Mouse (Mus musculus): ENCODE data around the gene Nyx. TPM values are rescaled to one million over a fixed set of nuclear protein-coding genes. Genes with fewer than 3 reads are reported as not detected.
A peak's percentile ranks its signal among the peaks of the same experiment; 100 is the strongest.

The Nyx gene
- polyA plus RNA-seq, 1 experiment from 2014 or later = 0.03 TPM

DNA sequence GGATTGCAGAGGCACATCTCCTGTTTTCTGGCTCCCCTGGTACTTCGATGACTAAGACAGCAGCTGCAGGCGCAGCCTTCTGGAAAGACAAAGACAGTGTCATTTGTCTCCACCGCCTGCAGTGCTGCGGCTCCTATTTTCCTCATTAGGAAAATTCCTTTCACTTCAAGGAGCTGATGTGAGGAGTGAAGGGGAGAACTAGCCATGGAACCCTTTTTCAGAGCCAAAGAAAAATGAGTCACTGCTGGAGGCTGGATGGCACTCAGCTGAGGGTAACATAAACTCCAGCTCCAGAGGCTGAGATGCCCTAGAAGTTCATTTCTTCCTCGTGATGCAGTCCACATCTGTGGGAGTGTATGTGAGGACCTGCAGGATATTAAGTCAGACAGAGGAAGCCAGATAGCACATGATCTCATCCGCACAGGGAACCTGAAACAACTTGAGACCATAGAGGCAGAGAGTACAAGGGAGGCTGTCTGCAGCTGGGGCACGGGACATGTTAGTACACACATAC lies 37.0 kb downstream of the Nyx start:
- H3K4me1 ChIP-seq (ENCODE audit: control insufficient read depth, insufficient read depth, low read length) = no peaks in the 10 kb centered on the region
- 49% methylated on average over 7 of the region's 7 CpGs for WGBS
- no peak overlapping the region for H3K4me2 ChIP-seq (ENCODE audit: low read depth, low read length)
- H3K4me3 ChIP-seq (ENCODE audit: low read depth, low read length) = no peak overlapping the region
- ATAC-seq (ENCODE audit: low read depth) (no peak), DNase-seq (ENCODE audit: low spot score) (no peak)
- no peaks in the 10 kb centered on the region for H3K9me3 ChIP-seq (ENCODE audit: control insufficient read depth, low read length)
- H3K27me3 ChIP-seq (replicated peaks; ENCODE audit: control insufficient read depth, insufficient read depth, low read length) = no peaks in the 10 kb centered on the region; the same call in 1 of the 2 replicates
- H3K36me3 ChIP-seq (ENCODE audit: control insufficient read depth, insufficient read depth, low read length) = no peaks in the 10 kb centered on the region
- no peak overlapping the region for H3K9ac ChIP-seq (ENCODE audit: low read depth, low read length)
- no peak overlapping the region for H3K27ac ChIP-seq (replicated peaks; ENCODE audit: low read depth, low read length)

DNA sequence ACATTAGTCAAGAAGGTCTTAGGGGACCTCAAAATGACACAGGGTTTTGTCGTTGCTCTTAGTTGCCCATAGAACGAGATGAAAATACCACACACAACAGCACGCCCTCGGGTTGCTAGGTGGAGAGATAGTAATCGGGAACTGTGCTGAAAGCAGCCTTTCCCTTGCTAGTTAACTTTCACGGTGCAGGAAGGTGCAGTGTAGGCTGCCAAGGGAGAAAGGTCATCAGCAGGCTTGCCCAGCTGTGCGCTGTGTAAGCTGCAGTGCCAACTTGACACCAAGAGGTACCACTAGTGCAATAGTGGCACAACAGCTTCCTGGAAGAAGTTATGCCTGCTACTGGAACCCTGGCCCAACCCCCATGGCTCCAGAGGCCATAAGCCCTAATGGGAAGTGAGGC lies 38.5 kb downstream of the Nyx start:
- no peaks in the 10 kb centered on the region for H3K9me3 ChIP-seq (ENCODE audit: control insufficient read depth, low read length)
- H3K4me1 ChIP-seq (ENCODE audit: control insufficient read depth, insufficient read depth, low read length) = no peaks in the 10 kb centered on the region
- H3K4me2 ChIP-seq (ENCODE audit: low read depth, low read length) = no peak overlapping the region
- H3K9ac ChIP-seq (ENCODE audit: low read depth, low read length) = no peak overlapping the region
- ATAC-seq (ENCODE audit: low read depth) (no peak), DNase-seq (ENCODE audit: low spot score) (no peak)
- no peaks in the 10 kb centered on the region; the same call in 1 of the 2 replicates for H3K27me3 ChIP-seq (replicated peaks; ENCODE audit: control insufficient read depth, insufficient read depth, low read length)
- WGBS = 88% methylated on average over 7 of the region's 7 CpGs
- no peaks in the 10 kb centered on the region for H3K36me3 ChIP-seq (ENCODE audit: control insufficient read depth, insufficient read depth, low read length)
- H3K27ac ChIP-seq (replicated peaks; ENCODE audit: low read depth, low read length) = no peak overlapping the region
- H3K4me3 ChIP-seq (ENCODE audit: low read depth, low read length) = no peak overlapping the region

DNA sequence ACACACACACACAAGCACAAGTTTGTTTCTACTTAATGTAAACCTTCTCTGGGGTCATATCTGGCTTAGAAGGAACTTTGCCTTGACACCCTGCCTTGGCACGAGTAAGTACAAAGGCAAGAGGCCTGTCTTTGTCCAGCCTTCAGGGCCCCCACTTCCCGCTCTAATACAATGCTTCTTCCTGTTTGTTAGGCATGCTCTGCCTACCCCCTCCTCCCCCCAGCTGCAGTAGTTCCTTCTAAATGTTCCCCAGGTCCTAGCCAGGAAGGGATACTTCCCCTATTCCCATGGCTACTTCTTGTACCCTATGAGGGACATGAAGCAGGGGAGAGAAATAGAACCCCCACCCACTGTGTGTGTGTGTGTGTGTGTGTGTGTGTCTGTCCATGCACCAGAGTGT lies 40.5 kb downstream of the Nyx start:
- Histone ChIP-seq H3K4me3 (ENCODE audit: low read depth, low read length) (no peak overlapping the region), H3K36me3 (ENCODE audit: control insufficient read depth, insufficient read depth, low read length) (no peaks in the 10 kb centered on the region), H3K9me3 (ENCODE audit: control insufficient read depth, low read length) (no peaks in the 10 kb centered on the region), H3K27ac (replicated peaks; ENCODE audit: low read depth, low read length) (no peak overlapping the region), H3K4me1 (ENCODE audit: control insufficient read depth, insufficient read depth, low read length) (no peaks in the 10 kb centered on the region), H3K9ac (ENCODE audit: low read depth, low read length) (no peak overlapping the region), H3K4me2 (ENCODE audit: low read depth, low read length) (no peak overlapping the region), H3K27me3 (replicated peaks; ENCODE audit: control insufficient read depth, insufficient read depth, low read length) (no peaks in the 10 kb centered on the region; the same call in 1 of the 2 replicates)
- peak; percentile 12 for DNase-seq (ENCODE audit: low spot score)
- ATAC-seq (ENCODE audit: low read depth) = no peak
- 49% methylated on average over 2 of the region's 2 CpGs for WGBS

DNA sequence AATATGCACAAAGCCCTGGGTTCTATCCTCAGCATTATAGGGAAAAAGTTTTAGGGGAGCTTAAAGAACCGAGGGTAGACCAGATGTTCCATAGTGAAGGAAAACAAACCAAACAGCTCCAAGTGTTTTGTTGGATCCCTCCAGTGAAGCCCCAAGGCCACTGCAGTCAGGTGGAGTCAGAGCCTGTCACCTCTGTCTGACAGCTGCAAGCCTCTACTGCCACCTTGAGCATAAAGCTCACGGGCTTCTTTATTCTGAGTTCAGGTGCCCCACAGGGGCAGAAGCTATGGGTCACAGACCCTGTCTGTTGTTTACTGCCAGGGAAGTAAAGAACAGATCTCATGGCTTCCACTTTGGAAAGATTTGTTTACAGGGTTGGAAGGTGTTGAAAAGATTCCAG lies 47.2 kb downstream of the Nyx start:
- Histone ChIP-seq H3K9me3 (ENCODE audit: control insufficient read depth, low read length) (no peaks in the 10 kb centered on the region), H3K27me3 (replicated peaks; ENCODE audit: control insufficient read depth, insufficient read depth, low read length) (peaks cover 12% of the 10 kb centered on the region; the same call in 1 of the 2 replicates), H3K36me3 (ENCODE audit: control insufficient read depth, insufficient read depth, low read length) (no peaks in the 10 kb centered on the region), H3K9ac (ENCODE audit: low read depth, low read length) (no peak overlapping the region), H3K4me3 (ENCODE audit: low read depth, low read length) (no peak overlapping the region), H3K27ac (replicated peaks; ENCODE audit: low read depth, low read length) (no peak overlapping the region), H3K4me1 (ENCODE audit: control insufficient read depth, insufficient read depth, low read length) (no peaks in the 10 kb centered on the region), H3K4me2 (ENCODE audit: low read depth, low read length) (no peak overlapping the region)
- WGBS = 44% methylated on average over 2 of the region's 2 CpGs
- DNase-seq (ENCODE audit: low spot score) (no peak), ATAC-seq (ENCODE audit: low read depth) (no peak)

DNA sequence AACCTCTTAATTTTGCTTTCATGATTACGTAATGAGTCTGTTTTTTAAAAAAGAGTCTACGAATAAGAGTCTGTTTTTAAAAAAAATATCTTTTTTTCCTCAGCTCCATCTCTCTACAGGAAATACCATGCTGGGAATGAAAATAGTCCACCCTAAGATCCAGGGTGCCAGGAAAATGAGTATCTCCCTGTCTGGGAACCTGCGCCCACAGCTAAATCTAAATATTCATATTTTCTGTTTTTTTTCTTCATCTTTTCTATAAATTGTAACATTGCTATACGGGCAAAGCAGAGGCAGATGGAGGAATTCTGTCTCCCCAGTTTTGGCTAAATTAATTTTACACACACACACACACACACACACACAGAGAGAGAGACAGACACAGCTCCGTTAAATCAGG lies 48.0 kb downstream of the Nyx start:
- no peak for DNase-seq (ENCODE audit: low spot score)
- H3K4me3 ChIP-seq (ENCODE audit: low read depth, low read length) = no peak overlapping the region
- H3K27ac ChIP-seq (replicated peaks; ENCODE audit: low read depth, low read length) = no peak overlapping the region
- peaks cover 12% of the 10 kb centered on the region; the same call in 1 of the 2 replicates for H3K27me3 ChIP-seq (replicated peaks; ENCODE audit: control insufficient read depth, insufficient read depth, low read length)
- H3K4me2 ChIP-seq (ENCODE audit: low read depth, low read length) = no peak overlapping the region
- H3K4me1 ChIP-seq (ENCODE audit: control insufficient read depth, insufficient read depth, low read length) = no peaks in the 10 kb centered on the region
- 83% methylated on average over 5 of the region's 5 CpGs for WGBS
- ATAC-seq (ENCODE audit: low read depth) = no peak
- H3K9ac ChIP-seq (ENCODE audit: low read depth, low read length) = no peak overlapping the region
- no peaks in the 10 kb centered on the region for H3K9me3 ChIP-seq (ENCODE audit: control insufficient read depth, low read length)
- no peaks in the 10 kb centered on the region for H3K36me3 ChIP-seq (ENCODE audit: control insufficient read depth, insufficient read depth, low read length)

DNA sequence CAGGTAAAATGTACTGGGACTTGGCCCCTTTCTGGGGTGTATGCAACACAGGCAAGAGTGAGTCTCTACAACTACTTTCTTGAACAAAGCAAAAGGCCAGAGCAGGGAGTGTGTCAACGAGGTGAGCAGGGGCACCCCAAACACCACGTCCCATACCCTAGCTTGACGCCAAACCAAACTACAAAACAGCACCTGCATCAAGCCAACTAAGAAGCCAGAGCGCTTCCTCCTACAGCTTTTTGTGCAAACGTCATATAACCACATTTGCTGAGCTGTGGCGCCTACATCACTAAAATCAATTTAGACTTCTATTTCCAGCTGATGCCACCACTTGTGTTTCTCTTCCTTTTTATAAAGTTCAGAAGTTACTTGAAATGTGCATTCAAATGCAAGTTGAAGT lies 50.5 kb downstream of the Nyx start:
- no peaks in the 10 kb centered on the region for H3K36me3 ChIP-seq (ENCODE audit: control insufficient read depth, insufficient read depth, low read length)
- ATAC-seq (ENCODE audit: low read depth) (no peak), DNase-seq (ENCODE audit: low spot score) (no peak)
- H3K9me3 ChIP-seq (ENCODE audit: control insufficient read depth, low read length) = no peaks in the 10 kb centered on the region
- no peak overlapping the region for H3K27ac ChIP-seq (replicated peaks; ENCODE audit: low read depth, low read length)
- peaks cover 21% of the 10 kb centered on the region; the same call in 1 of the 2 replicates for H3K27me3 ChIP-seq (replicated peaks; ENCODE audit: control insufficient read depth, insufficient read depth, low read length)
- WGBS = 91% methylated on average over 6 of the region's 6 CpGs
- H3K9ac ChIP-seq (ENCODE audit: low read depth, low read length) = no peak overlapping the region
- no peaks in the 10 kb centered on the region for H3K4me1 ChIP-seq (ENCODE audit: control insufficient read depth, insufficient read depth, low read length)
- H3K4me3 ChIP-seq (ENCODE audit: low read depth, low read length) = no peak overlapping the region
- H3K4me2 ChIP-seq (ENCODE audit: low read depth, low read length) = no peak overlapping the region

DNA sequence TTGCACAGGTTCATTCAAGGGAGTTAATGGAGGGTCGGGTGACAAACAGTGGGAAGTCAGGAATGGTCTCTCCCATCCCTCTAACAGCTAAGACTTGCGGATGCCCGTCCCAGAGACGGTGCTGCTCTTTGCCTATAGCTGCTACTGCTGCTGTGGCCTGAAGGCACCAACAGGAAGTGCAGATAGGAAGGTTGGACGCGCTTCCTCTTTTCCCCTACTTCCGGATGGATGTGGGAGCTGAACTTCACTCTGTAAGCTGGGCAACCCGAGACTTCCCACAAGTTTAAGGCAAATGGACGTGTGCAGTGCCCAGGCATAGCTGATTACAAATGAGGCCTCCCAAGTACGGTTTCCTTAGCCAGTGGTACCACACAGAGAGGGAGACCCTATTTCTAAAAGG lies 52.1 kb downstream of the Nyx start:
- H3K4me3 ChIP-seq (ENCODE audit: low read depth, low read length) = no peak overlapping the region
- H3K27me3 ChIP-seq (replicated peaks; ENCODE audit: control insufficient read depth, insufficient read depth, low read length) = peaks cover 21% of the 10 kb centered on the region; the same call in 1 of the 2 replicates
- H3K4me2 ChIP-seq (ENCODE audit: low read depth, low read length) = no peak overlapping the region
- no peaks in the 10 kb centered on the region for H3K4me1 ChIP-seq (ENCODE audit: control insufficient read depth, insufficient read depth, low read length)
- H3K9ac ChIP-seq (ENCODE audit: low read depth, low read length) = no peak overlapping the region
- H3K36me3 ChIP-seq (ENCODE audit: control insufficient read depth, insufficient read depth, low read length) = no peaks in the 10 kb centered on the region
- ATAC-seq (ENCODE audit: low read depth) (no peak), DNase-seq (ENCODE audit: low spot score) (no peak)
- no peaks in the 10 kb centered on the region for H3K9me3 ChIP-seq (ENCODE audit: control insufficient read depth, low read length)
- no peak overlapping the region for H3K27ac ChIP-seq (replicated peaks; ENCODE audit: low read depth, low read length)
- 66% methylated on average over 10 of the region's 10 CpGs for whole genome bisulfite sequencing

DNA sequence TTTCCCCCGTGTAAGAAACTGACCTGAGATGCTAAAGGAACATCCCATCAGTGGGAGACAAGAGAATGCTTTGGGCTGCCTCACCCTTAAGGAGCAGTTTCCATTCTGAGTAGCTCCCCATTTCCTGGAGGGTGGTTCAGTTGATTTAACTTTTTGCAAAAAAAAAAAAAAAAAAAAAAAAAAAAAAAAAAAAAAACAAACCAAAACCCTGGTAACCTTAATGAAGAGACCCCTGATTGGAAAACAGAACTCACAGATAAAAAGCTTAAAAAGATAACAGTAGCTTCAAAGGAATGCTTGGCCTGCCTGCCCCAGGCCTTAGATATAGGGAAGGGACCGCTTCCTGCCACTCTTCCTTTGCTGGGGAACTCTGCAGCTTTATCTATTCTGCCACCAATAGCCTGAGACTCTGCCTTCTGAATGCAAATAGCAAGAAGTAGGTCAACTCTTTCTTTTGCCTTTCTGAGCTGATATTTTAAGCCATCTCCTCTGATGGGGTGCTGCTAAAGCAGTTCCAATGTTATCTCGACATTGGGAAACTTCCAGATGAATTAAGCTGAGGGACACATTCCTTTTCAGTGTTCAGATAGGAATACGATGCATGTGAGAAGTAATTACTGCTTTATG lies 53.0 kb downstream of the Nyx start:
- H3K9ac ChIP-seq (ENCODE audit: low read depth, low read length) = no peak overlapping the region
- ATAC-seq (ENCODE audit: low read depth) = no peak
- H3K9me3 ChIP-seq (ENCODE audit: control insufficient read depth, low read length) = no peaks in the 10 kb centered on the region
- 79% methylated on average over 4 of the region's 4 CpGs for WGBS
- no peak overlapping the region for H3K27ac ChIP-seq (replicated peaks; ENCODE audit: low read depth, low read length)
- H3K4me2 ChIP-seq (ENCODE audit: low read depth, low read length) = no peak overlapping the region
- H3K36me3 ChIP-seq (ENCODE audit: control insufficient read depth, insufficient read depth, low read length) = no peaks in the 10 kb centered on the region
- no peaks in the 10 kb centered on the region for H3K4me1 ChIP-seq (ENCODE audit: control insufficient read depth, insufficient read depth, low read length)
- DNase-seq (ENCODE audit: low spot score) = no peak
- H3K4me3 ChIP-seq (ENCODE audit: low read depth, low read length) = no peak overlapping the region
- peaks cover 21% of the 10 kb centered on the region; the same call in 1 of the 2 replicates for H3K27me3 ChIP-seq (replicated peaks; ENCODE audit: control insufficient read depth, insufficient read depth, low read length)

DNA sequence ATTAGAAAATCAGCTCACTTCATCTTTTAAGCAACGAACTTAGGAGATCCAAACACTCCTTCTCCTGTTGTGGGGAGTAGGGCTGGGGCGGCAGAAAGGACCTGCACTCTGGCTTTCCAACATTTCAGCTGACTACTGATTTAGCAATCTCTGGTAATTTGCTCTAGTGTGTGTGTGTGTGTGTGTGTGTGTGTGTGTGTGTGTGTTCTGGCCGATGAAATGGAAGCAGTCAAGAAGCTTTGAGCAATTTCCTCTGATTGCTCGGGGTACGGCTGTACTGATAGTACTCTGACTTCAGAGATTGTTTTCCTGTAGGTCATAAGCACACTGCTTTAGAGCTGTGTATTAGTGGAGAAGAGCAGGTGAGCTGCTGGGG lies 53.5 kb downstream of the Nyx start:
- Histone ChIP-seq H3K4me3 (ENCODE audit: low read depth, low read length) (no peak overlapping the region), H3K27me3 (replicated peaks; ENCODE audit: control insufficient read depth, insufficient read depth, low read length) (peaks cover 20% of the 10 kb centered on the region; the same call in 1 of the 2 replicates), H3K4me1 (ENCODE audit: control insufficient read depth, insufficient read depth, low read length) (no peaks in the 10 kb centered on the region), H3K4me2 (ENCODE audit: low read depth, low read length) (no peak overlapping the region), H3K27ac (replicated peaks; ENCODE audit: low read depth, low read length) (no peak overlapping the region), H3K9ac (ENCODE audit: low read depth, low read length) (no peak overlapping the region), H3K9me3 (ENCODE audit: control insufficient read depth, low read length) (no peaks in the 10 kb centered on the region), H3K36me3 (ENCODE audit: control insufficient read depth, insufficient read depth, low read length) (no peaks in the 10 kb centered on the region)
- DNase-seq (ENCODE audit: low spot score) = no peak
- WGBS = 86% methylated on average over 5 of the region's 5 CpGs
- no peak for ATAC-seq (ENCODE audit: low read depth)
